Mouse (Mus musculus): Measurements from ENCODE around the gene Unc13b.

DNA sequence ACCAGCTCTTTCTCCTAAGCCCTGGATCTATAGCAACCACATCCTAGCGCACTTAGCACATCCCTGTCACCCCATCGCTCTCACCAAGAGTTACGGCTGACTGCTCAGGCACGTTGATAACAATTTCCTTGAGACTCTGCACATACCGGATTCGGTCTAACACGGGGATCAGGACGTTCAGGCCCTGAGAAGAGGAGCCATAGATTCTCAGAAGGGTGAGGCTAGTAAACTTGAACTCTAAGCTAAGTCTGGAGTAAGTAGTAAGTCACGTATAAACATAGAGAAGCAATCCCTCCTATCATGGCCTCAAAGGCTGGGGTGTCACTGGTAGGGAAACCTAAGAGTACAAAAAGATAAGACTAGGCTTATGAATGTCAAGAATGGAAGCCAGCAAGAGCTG is 28.4 kb upstream of the Unc13b start:
- TF ChIP-seq POLR2A (IDR thresholded peaks at IDR 0.05; ENCODE audit: low read depth, low read length) (no peak), CTCF (IDR thresholded peaks at IDR 0.05; ENCODE audit: extremely low read depth, insufficient read depth, insufficient read length, insufficient replicate concordance) (no peak)

Measured in spleen, adult 2 months (tissue).